Mouse (Mus musculus): Measurements from ENCODE around the gene Samd8. TPM values are rescaled to one million over a fixed set of nuclear protein-coding genes. Genes with fewer than 3 reads are reported as not detected.

The Samd8 gene
- polyA plus RNA-seq, 1 experiment from 2014 or later: 15.0 TPM

DNA sequence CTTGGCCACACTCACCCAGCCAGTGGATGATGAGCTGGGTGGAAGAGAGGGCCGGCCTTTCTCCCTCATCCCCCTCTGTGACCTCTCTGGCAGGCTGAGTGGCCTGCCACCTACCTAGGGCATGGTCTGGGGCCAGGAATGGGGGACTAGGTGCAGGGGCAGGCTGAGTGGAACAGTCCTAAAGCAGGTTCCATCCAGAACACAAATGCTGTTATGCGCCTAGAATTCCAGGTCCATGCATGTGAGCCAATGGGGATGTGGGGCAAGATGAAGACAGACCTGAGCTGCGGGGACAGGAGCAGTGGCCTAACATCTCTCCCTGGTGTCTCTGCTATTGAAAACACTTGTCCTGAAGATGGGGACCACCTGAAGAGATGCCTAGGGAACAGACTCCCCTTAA, 9.0 kb upstream of the Samd8 start:
- no peak overlapping the region for H3K9ac ChIP-seq (replicated peaks; ENCODE audit: low read depth, low read length)
- H3K4me3 ChIP-seq (ENCODE audit: low read depth, low read length): no peak overlapping the region
- no peaks in the 10 kb centered on the region for H3K27me3 ChIP-seq (ENCODE audit: control insufficient read depth, insufficient read depth, low read length)
- WGBS: 86% methylated on average over 3 of the region's 3 CpGs
- no peaks in the 10 kb centered on the region for H3K4me1 ChIP-seq (ENCODE audit: control insufficient read depth, insufficient read depth, low read length)
- ATAC-seq (ENCODE audit: insufficient number of reproducible peaks, insufficient read depth, low FRiP score, low read depth): no peak
- no peaks in the 10 kb centered on the region for H3K36me3 ChIP-seq (ENCODE audit: control insufficient read depth, insufficient read depth, low read length)
- no peak overlapping the region for H3K4me2 ChIP-seq (replicated peaks; ENCODE audit: low read depth, low read length)
- H3K27ac ChIP-seq (ENCODE audit: low read length): no peak overlapping the region
- H3K9me3 ChIP-seq (ENCODE audit: control insufficient read depth, low read depth, low read length): no peaks in the 10 kb centered on the region

DNA sequence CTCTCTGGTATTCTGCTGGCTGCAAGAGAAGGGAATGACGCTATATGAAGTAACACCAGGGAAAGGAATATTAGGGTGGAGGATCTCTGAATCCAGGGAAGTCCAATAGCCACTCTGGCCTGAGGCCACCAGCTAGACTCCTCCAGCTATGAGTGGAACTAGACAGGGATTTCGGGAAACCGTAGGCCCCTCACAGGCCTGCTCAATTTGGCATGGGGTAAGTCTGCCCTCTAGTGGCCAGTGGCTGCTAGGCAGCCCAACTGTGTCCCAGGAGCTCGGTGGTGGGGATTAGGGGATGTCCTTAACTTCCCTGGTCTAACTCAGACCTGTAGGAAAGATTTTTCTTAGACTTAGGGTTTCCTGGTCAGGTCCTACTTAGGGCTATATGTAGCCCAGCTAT, 8.5 kb upstream of the Samd8 start:
- Histone ChIP-seq H3K27me3 (ENCODE audit: control insufficient read depth, insufficient read depth, low read length) (no peaks in the 10 kb centered on the region), H3K4me3 (ENCODE audit: low read depth, low read length) (no peak overlapping the region), H3K4me2 (replicated peaks; ENCODE audit: low read depth, low read length) (no peak overlapping the region), H3K9me3 (ENCODE audit: control insufficient read depth, low read depth, low read length) (no peaks in the 10 kb centered on the region), H3K27ac (ENCODE audit: low read length) (no peak overlapping the region), H3K9ac (replicated peaks; ENCODE audit: low read depth, low read length) (no peak overlapping the region), H3K4me1 (ENCODE audit: control insufficient read depth, insufficient read depth, low read length) (no peaks in the 10 kb centered on the region), H3K36me3 (ENCODE audit: control insufficient read depth, insufficient read depth, low read length) (no peaks in the 10 kb centered on the region)
- 19% methylated on average over 4 of the region's 4 CpGs for WGBS
- peak; percentile 80 for ATAC-seq (ENCODE audit: insufficient number of reproducible peaks, insufficient read depth, low FRiP score, low read depth)

DNA sequence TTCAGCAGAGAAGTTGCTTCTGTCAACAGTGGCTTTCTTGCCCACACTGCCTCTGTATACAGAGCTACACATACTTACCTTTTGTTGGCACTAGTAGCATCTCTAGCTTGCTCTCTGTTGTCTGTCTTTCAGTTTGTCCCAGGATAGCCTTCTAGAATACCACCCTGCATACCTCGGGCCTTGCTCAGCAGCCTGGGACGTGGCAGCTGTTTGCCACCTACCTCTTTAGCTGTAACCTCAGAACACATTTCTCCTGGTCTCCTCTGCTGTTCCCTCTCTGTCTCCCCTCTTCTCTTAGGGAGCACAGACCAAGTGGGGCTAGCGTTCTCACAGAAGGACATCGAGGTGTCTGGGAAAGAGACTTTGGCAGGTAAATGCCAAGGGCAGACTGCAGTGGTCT, 7.9 kb upstream of the Samd8 start:
- no peak overlapping the region for H3K4me2 ChIP-seq (replicated peaks; ENCODE audit: low read depth, low read length)
- H3K9ac ChIP-seq (replicated peaks; ENCODE audit: low read depth, low read length): no peak overlapping the region
- 88% methylated on average over 4 of the region's 4 CpGs for WGBS
- H3K27me3 ChIP-seq (ENCODE audit: control insufficient read depth, insufficient read depth, low read length): no peaks in the 10 kb centered on the region
- no peaks in the 10 kb centered on the region for H3K4me1 ChIP-seq (ENCODE audit: control insufficient read depth, insufficient read depth, low read length)
- ATAC-seq (ENCODE audit: insufficient number of reproducible peaks, insufficient read depth, low FRiP score, low read depth): no peak
- H3K27ac ChIP-seq (ENCODE audit: low read length): no peak overlapping the region
- H3K9me3 ChIP-seq (ENCODE audit: control insufficient read depth, low read depth, low read length): no peaks in the 10 kb centered on the region
- H3K4me3 ChIP-seq (ENCODE audit: low read depth, low read length): no peak overlapping the region
- no peaks in the 10 kb centered on the region for H3K36me3 ChIP-seq (ENCODE audit: control insufficient read depth, insufficient read depth, low read length)

DNA sequence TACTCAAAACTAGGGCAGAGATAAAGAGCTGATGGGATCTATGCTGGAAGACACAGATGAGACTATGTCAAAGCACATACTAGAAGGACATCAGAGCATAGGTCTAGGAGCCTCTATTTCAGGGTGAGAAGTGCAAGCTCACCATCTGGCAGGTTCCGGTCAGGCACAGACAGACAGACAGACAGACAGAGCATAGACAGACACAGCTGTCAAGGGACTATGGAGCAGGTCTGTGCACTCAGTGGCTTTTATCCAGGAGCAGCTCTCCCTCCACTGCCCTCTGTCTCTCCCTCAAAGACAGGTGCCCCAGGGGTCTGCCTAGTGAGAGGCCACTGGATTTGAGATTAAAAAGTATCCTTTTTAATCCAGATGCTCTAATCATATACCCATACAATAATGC, 6.2 kb upstream of the Samd8 start:
- Histone ChIP-seq H3K27ac (ENCODE audit: low read length) (no peak overlapping the region), H3K36me3 (ENCODE audit: control insufficient read depth, insufficient read depth, low read length) (no peaks in the 10 kb centered on the region), H3K4me3 (ENCODE audit: low read depth, low read length) (no peak overlapping the region), H3K4me1 (ENCODE audit: control insufficient read depth, insufficient read depth, low read length) (no peaks in the 10 kb centered on the region), H3K9ac (replicated peaks; ENCODE audit: low read depth, low read length) (no peak overlapping the region), H3K27me3 (ENCODE audit: control insufficient read depth, insufficient read depth, low read length) (no peaks in the 10 kb centered on the region), H3K4me2 (replicated peaks; ENCODE audit: low read depth, low read length) (no peak overlapping the region), H3K9me3 (ENCODE audit: control insufficient read depth, low read depth, low read length) (no peaks in the 10 kb centered on the region)
- ATAC-seq (ENCODE audit: insufficient number of reproducible peaks, insufficient read depth, low FRiP score, low read depth): no peak
- WGBS: 86% methylated on average over 1 of the region's 1 CpGs

DNA sequence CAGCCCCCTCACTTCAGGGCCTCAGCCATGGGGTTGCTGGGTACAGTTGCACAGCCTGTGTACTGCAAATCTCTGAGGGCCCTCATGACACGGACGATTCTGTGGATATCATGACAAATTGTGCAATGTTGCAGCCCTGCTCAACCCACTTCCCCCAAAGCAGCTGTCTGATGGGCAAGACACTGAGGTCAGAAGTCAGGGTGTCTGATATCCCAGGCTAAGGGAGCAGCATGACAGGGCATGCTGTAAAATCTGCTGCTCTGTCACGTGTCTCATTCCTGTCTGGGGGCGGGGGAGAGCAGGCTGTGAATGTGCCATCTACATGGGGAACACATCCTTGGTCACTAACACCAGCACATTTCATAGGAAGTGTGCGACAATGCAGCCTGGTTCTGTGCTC, 5.2 kb upstream of the Samd8 start:
- H3K4me3 ChIP-seq (ENCODE audit: low read depth, low read length): no peak overlapping the region
- no peak for ATAC-seq (ENCODE audit: insufficient number of reproducible peaks, insufficient read depth, low FRiP score, low read depth)

DNA sequence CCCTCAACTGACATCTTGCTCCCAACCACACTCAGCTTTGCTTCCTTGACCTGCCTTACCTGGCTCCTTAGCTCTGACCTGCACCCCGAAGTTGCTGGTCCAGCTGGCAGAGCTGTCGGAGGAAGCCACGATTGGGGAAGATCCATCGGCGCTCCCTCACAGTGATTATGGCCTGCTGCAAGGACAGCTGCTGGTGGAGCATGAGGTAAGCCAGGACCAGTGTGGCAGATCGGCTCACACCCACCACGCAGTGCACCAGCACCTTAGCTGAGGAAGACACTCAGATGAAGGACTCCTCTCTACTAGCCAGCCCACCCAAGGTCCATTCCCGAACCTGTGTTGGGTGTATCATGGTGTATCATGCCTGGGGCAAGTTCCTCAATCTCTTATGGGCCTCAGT, 4.1 kb upstream of the Samd8 start:
- Histone ChIP-seq H3K27ac (ENCODE audit: low read length) (no peak overlapping the region), H3K4me2 (replicated peaks; ENCODE audit: low read depth, low read length) (no peak overlapping the region), H3K4me1 (ENCODE audit: control insufficient read depth, insufficient read depth, low read length) (no peaks in the 10 kb centered on the region), H3K4me3 (ENCODE audit: low read depth, low read length) (no peak overlapping the region), H3K36me3 (ENCODE audit: control insufficient read depth, insufficient read depth, low read length) (no peaks in the 10 kb centered on the region), H3K9me3 (ENCODE audit: control insufficient read depth, low read depth, low read length) (no peaks in the 10 kb centered on the region), H3K9ac (replicated peaks; ENCODE audit: low read depth, low read length) (no peak overlapping the region), H3K27me3 (ENCODE audit: control insufficient read depth, insufficient read depth, low read length) (no peaks in the 10 kb centered on the region)
- WGBS: 92% methylated on average over 8 of the region's 8 CpGs
- no peak for ATAC-seq (ENCODE audit: insufficient number of reproducible peaks, insufficient read depth, low FRiP score, low read depth)

More for the DNA sequence above, 5.2 kb upstream of the Samd8 start:
- no peak overlapping the region for H3K27ac ChIP-seq (ENCODE audit: low read length)
- no peaks in the 10 kb centered on the region for H3K27me3 ChIP-seq (ENCODE audit: control insufficient read depth, insufficient read depth, low read length)
- no peaks in the 10 kb centered on the region for H3K36me3 ChIP-seq (ENCODE audit: control insufficient read depth, insufficient read depth, low read length)
- H3K4me2 ChIP-seq (replicated peaks; ENCODE audit: low read depth, low read length): no peak overlapping the region
- no peak overlapping the region for H3K9ac ChIP-seq (replicated peaks; ENCODE audit: low read depth, low read length)
- WGBS: 70% methylated on average over 5 of the region's 5 CpGs
- no peaks in the 10 kb centered on the region for H3K9me3 ChIP-seq (ENCODE audit: control insufficient read depth, low read depth, low read length)
- H3K4me1 ChIP-seq (ENCODE audit: control insufficient read depth, insufficient read depth, low read length): no peaks in the 10 kb centered on the region

DNA sequence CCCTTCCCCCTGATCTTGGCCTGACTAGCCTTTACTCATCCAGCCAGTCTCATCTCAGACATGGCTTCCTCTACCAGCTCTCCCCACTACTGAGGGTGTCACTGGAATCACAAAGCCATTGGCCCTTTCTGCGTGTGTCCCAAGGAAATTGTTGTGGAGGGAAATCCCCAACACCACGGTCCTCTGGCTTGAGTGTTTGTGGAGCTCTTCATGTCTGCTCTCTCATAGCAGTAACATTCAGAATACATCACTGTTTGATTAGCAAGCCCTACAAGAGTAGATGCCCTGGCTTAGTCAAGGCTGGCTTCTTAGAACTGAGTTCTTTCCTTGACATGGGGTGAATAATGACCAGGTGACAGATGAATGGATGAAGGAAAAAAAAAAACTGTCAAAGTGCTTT, 3.5 kb upstream of the Samd8 start:
- WGBS: 81% methylated on average over 2 of the region's 2 CpGs
- H3K9me3 ChIP-seq (ENCODE audit: control insufficient read depth, low read depth, low read length): no peaks in the 10 kb centered on the region

DNA sequence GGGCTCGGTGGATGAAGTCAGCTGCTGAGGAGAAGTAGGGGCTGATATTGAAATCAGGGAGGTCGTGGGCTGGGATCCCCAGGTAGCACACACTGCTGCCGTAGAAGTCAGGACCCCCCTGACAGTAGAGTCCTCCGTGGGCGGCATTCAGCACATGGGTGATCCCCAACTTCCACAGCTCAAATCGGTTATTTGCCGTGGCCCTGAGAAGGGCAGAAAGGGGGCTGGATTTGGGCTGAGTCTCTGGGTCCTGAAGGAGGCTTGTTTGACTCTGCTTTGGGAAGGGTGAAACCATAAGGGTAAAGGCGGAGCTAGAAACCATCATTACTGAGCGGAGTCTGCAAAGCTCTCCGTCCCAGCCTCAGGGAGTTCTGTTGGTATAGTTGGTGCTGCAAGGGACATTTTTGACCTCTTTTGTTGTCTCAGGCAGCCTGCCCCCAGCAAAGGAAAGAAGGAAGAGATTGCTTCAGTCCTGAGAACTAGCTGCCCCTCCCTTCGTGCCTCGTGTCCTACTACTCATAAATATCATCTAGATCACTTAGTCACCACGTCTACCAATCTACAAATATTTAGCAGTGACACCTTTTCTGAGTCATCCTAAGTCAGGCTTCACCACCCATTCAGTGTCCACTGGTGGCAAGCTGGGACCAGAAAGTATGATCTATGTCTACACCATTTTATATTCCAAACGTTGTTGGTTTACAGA, 2.7 kb upstream of the Samd8 start:
- Histone ChIP-seq H3K27ac (ENCODE audit: low read length) (no peak overlapping the region), H3K4me3 (ENCODE audit: low read depth, low read length) (no peak overlapping the region), H3K36me3 (ENCODE audit: control insufficient read depth, insufficient read depth, low read length) (no peaks in the 10 kb centered on the region), H3K27me3 (ENCODE audit: control insufficient read depth, insufficient read depth, low read length) (no peaks in the 10 kb centered on the region), H3K9me3 (ENCODE audit: control insufficient read depth, low read depth, low read length) (no peaks in the 10 kb centered on the region), H3K4me1 (ENCODE audit: control insufficient read depth, insufficient read depth, low read length) (peaks cover 4% of the 10 kb centered on the region; the same call in 1 of the 2 replicates), H3K4me2 (replicated peaks; ENCODE audit: low read depth, low read length) (no peak overlapping the region), H3K9ac (replicated peaks; ENCODE audit: low read depth, low read length) (no peak overlapping the region)
- ATAC-seq (ENCODE audit: insufficient number of reproducible peaks, insufficient read depth, low FRiP score, low read depth): no peak
- WGBS: 76% methylated on average over 14 of the region's 14 CpGs

More for the DNA sequence above, 3.5 kb upstream of the Samd8 start:
- peaks cover under 1% of the 10 kb centered on the region; the same call in 1 of the 2 replicates for H3K4me1 ChIP-seq (ENCODE audit: control insufficient read depth, insufficient read depth, low read length)
- ATAC-seq (ENCODE audit: insufficient number of reproducible peaks, insufficient read depth, low FRiP score, low read depth): no peak
- H3K9ac ChIP-seq (replicated peaks; ENCODE audit: low read depth, low read length): no peak overlapping the region
- H3K36me3 ChIP-seq (ENCODE audit: control insufficient read depth, insufficient read depth, low read length): no peaks in the 10 kb centered on the region
- H3K4me2 ChIP-seq (replicated peaks; ENCODE audit: low read depth, low read length): no peak overlapping the region
- H3K27ac ChIP-seq (ENCODE audit: low read length): no peak overlapping the region
- no peak overlapping the region for H3K4me3 ChIP-seq (ENCODE audit: low read depth, low read length)
- no peaks in the 10 kb centered on the region for H3K27me3 ChIP-seq (ENCODE audit: control insufficient read depth, insufficient read depth, low read length)
